Mouse (Mus musculus): ENCODE data around the gene Adrb1.
"Not testable (repeated sequence)": the region's sequence is repeated elsewhere in the genome, so short reads cannot be mapped to it uniquely, and the experiment has no call there.

Gene Adrb1

DNA sequence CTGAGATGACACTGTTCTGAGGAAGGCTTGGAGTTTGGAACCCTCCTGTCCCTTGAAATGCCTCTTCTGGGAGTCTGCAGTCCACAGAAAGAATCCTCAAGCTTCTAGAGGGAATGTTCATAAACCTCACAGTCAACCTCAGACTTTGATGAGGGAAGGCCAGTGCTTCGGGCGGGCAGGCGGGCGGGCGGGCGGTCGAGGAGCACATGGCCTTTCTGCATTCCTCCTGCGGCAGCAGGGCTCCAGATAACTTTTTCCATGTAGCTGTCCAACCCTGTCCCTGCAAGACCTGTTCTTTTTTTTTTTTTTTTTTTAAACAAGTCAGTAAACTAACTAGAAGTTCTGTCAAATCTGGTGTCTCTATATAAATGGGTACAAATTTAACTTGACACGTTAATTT is 24.6 kb downstream of the Adrb1 start:
- intact Hi-C loops (cut with DNase I) = no loop called here

DNA sequence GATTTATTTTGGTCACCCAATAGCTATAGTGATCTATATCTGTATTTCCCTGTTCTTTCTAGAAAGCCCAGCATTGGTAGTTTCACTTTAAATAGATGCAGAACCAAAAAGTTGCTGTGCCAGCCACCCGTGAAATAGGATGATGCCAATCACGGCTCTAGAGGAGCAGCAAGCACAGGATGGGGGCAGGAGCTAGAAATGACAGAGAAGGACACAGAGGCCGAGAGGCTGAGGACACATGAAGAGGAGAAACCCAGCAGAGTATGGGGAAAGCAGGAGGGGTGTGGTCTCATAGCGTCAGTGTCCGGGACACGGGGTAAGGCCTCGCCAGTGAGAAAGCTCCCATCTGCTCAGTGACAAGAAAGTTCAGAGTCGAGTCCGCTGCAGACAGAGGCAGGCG is 25.9 kb downstream of the Adrb1 start:
- intact Hi-C loops (cut with DNase I) = no loop called here

DNA sequence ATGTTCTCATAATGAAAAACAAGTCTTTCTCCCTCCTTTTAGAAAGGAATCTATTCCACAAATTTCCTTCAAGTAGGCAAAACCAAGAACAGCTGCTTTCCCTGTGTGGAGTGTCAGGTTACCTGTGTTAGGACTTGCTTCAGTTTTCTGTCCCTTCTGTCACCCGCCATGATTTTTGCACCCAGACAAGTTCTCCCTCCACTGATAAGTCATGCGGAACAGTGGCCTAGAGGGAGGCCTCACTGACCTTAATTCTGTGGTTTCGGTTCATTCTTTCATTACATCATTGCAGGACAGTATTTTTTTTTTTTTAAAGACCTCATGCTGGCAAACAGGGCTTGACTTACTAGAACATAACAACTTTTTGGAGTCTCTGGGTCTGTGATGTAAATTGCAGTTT is 27.3 kb downstream of the Adrb1 start:
- intact Hi-C loops (cut with DNase I) = no loop called here

DNA sequence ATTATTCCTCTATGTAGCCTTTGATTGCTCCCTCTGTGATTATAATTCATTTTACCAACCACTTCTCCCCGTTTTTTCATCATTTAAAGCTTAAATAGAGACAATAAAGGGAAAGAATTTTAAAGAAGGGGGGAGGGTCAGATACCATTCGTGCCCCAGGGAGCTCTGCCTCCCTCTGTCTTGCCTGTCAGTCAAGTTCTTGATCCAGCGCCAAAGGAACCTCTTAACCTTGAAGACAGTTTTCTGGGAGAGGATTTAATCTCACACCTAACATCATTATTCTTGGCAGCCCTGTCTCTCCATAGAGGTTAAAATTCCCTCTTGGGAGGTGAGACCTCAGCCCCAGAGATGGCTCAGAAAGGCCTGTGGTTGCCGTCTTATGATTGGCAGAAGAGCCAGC is 28.7 kb downstream of the Adrb1 start:
- intact Hi-C loops (cut with DNase I) = no loop called here

DNA sequence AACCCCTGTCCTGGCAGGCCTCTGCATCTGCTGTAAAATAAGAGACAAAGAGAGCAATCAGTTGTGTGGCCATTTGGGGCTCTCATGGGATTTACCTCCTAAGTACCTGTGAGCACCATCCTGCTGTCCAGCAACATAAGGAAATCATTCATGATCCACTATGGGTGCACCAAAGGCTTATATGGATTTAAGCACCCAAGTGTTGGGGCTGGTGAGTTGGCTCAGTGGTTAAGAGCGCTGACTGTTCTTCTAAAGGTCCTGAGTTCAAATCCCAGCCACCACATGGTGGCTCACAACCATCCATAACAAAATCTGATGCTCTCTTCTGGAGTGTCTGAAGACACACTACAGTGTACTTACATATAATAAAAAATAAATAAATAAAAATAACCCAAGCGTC is 32.5 kb downstream of the Adrb1 start:
- intact Hi-C loops (cut with DNase I) = not testable (repeated sequence)

DNA sequence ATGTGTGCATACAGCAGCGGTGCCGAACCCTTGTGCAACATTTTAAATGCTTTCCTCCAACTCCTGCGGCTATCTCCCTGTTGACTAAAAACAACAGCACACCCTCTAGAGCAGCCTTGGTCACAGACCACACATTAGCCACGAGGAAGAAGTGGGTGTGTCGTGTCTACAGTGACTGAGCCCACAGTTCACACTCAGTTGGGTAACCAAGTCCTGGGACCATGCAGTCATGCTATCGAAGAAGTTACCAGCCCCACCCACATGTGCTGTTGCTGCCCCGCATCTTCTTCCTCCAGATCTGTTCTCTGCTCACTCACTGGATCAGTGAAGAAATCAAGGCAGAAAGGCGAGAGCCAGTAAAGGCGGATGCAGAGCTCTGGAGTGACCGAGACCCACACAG is 34.4 kb downstream of the Adrb1 start:
- intact Hi-C loops (cut with DNase I) = no loop called here

DNA sequence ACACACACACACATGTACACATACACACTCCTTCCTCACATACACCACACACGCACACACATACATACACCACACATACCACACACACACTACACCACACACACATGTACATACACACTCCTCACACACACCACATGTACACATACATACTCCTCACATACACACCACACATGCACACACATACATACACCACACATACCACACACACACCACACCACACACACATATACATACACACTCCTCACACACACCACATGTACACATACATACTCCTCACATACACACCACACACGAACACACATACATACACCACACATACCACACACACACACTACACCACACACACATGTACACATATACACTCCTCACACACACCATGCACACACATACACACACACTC is 36.3 kb downstream of the Adrb1 start:
- intact Hi-C loops (cut with DNase I) = no loop called here

DNA sequence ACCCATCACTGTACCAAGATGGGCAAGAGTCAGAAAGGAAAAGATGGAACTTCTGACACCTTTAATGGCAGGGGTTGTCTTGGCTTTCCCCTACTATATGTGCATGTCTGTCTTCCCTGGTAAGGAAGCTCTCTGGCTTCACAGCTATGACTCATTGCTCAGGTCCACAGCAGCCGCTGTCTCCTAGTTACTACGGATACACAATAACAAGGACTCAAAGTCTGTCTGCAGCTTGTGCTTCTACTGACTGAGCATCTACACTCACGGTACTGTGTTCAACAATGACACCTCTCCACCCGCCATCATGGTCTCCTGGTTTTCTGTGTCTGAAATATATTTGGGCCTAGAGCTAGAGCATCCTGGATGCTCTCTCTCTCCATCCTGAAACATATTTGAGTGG is 37.7 kb downstream of the Adrb1 start:
- intact Hi-C loops (cut with DNase I) = no loop called here

DNA sequence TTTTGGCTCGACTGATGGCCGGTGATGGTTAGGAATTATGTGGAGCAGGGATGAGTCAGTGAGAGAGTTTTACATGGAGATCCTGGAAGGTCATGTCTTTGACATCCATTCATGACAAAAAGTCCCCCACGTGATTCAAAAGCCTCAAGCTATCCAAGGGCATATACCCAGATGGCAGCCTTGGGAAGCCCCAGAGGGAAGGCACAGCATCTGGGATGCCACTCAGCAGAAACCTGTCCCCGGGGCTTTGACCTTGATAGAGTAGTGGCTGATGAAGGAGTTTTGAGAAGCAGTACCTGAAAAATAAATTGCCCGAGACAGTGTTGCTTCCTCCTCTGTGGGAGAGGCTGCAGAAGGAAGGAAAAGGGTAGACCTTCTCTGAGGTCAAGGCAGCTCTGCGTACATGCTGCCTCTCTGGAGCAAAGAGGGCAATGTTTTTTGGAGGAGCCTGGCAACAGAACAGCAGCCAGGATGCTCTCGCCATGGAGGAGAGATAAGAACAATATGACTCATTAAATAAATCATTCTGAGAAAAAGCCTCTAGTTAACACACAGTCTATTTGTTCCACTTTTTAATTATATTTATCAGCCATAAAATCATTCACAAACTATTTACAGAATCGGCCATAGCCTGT is 38.4 kb downstream of the Adrb1 start:
- intact Hi-C loops (cut with DNase I) = no loop called here

DNA sequence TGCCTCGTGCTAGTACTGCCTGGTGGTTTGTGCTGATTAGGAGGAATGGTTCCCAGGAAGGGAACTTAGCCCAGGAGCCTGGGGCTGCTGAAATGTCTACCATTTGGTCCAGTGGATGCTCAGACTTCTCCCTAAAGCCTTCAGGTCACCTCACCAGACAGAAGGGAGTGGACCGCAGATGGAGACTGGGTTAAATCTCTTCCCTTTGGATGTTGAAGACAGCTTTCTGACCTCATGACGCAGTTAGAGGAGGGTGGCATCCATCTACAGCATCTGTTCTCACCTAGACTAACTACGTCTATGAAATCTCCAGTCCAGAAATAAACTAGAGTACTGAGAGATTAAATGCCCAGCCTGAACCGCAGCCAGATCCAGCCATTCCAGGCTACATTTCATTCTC is 39.1 kb downstream of the Adrb1 start:
- intact Hi-C loops (cut with DNase I) = no loop called here

DNA sequence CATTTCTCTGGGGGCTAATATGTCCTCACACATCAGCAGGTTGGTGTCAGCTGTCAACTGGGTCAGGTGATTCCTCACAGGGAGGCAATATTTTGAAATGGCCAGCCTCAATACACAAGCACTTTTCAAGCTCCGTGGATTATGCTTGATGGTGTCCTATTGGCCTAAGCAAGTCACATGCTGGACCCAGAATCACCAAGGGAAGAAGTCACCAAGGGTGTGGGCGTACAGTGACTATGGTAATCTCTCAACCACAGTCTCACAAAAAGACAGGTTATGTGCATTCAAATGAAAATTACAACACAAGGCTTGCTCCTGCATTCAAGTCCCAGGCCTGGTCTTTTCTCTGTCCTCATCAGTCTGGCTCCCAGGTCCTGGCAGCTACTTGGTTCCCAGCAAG is 39.7 kb downstream of the Adrb1 start:
- intact Hi-C loops (cut with DNase I) = no loop called here

DNA sequence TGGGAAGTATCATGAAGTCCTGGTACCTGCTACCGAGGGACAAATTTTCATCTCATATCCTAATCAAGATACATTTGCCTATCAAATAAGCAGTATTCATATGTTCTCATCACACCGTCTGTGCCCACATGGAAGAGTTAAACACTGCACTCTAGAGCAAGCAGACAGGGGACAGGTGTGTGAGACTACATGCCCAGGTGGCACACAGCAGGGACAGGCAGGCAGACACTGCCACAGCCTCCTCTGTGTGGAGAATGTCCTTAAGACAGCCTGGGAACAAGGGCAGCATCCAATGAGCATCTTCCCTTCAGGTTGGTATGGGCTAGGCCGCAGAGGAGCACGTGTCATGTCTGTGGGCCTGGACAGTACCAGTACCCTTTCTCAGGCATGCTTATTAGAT is 40.7 kb downstream of the Adrb1 start:
- intact Hi-C loops (cut with DNase I) = no loop called here

DNA sequence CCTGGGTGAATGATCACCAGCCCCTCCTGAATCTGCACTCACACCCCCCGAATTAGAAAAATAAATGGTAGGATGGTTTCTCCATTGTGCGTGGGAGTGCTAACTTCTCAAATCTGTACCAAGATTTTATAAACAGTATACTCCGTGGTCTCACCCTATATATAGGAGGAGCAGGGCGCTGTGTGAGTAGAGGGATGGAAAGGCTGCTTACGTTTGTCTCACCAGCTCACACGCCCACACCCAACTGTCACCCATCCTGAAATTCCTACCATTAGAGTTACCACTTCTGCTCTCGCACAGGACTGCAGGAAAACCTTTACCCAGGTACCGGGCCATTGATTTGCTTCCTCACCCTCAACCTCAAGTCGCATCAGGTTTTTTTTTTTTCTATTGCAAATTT is 47.0 kb downstream of the Adrb1 start:
- intact Hi-C loops (cut with DNase I) = no loop called here

DNA sequence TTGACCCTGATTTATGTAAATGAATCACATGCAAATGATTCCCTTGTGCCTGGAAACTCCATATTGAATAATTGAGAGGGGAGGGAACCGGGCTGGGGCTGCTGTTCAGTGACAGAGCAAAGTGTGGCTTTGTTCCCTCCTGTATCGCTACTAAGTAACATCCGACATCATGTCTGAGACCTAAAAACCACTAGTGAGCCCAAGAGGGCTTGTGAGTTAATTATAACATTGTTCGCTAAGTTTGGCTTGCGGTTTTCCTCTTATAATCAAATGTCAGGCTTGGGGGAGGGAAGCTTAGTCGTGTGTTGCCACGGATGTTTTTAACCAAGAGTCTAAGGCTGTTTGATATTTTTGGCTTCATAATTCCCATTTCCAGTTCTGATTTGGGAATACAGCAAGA is 50.2 kb downstream of the Adrb1 start:
- intact Hi-C loops (cut with DNase I) = loop anchor here (5.0 kb wide), 1 partner anchor 40 kb away; no protein-coding TSS in a partner anchor

DNA sequence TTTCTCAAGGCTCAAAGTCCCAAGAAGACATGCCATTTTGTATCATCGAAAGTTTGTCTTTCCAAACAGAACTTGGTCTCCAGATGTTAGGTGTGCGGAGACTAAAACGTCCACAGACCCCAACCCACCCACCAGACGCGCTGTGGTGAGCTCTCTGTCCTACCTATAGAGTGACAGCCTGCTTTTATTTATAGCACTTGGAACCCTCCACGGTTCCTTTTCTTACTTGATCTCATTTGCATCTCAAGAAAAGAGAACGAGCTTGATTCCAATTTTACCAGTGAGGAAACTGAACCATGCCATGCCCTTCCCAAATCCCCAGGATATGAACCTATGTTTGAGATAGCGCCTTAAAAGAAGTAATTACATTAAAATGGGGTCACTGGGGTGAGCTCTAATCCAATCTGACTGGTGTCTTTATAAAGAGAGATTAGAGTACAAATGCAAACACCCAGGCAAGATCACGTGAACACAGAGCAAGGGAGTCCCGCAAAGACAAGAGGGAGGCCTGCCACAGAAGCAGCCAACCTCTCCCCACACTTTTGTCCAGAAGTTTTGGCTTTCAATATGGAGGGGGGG is 51.5 kb downstream of the Adrb1 start:
- intact Hi-C loops (cut with DNase I) = loop anchor here (5.0 kb wide), 1 partner anchor 41 kb away; no protein-coding TSS in a partner anchor

DNA sequence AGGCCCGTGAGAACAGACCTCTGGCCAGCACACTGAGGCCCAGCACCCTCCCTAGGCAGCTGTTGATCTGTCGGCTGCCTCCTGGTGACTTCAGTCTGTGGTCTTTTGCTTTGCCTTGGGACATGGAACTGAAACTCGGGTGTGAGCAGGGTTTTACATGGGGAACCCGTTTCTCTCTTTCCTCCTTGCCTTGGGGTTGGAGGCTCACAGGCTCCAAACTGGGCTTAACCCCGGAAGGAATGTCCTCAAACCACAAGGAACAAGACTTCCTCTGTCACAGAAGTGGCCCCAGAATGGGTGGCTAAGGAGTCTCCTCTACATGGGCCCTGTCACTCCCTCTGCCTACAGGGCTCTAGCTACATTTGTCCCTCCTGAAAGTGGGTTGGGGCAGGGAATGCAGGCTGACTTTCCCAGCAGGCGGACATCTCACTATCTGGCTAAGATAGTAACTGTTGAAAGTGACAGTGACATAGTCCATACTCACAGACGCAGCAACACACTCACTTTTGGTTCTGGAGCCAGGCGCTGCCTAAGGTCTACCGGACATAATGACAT is 52.5 kb downstream of the Adrb1 start:
- intact Hi-C loops (cut with DNase I) = loop anchor here (5.0 kb wide), 1 partner anchor 42 kb away; no protein-coding TSS in a partner anchor

DNA sequence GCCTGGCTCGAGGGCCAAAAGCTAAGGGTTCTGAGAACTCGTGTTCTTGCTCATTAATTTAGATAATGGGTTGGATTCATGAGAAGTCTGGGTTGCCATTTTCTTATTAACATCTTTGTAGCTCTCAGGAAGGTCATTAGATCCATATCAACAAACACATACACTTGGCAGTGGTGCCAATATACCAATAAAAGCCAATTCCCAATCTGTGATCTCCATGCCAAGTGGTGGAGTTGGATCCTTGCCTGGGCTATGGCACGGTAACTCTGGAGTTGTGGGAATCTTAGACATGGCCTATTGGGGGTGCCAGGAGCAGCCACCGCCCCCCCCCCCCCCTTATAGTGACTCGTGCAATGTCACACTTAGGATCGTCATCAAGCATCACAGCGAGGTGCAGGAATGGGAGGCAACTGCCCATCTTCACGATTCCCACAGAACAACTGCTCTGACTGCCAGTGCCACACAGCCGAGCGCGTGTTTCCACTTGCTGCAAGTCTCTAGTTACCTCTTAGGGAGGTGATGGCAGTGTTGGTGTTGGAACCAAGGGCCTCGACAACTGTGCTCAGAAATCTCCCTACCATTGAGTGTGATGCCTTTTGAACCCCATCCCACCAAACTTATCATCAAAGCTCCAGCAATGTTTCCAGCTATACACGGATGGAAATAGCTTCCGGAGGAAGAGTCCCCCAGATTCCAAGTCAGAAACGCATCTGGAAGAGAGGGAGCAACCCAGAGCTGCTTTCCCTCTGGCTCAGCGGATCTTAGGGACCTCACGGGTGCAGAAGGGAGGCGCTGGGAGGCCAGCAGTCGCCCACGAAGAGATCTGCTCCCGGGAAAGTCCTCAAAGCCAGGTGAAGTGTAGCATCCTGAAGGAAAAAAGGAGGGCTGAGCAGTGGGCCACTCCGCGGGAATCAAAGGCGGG is 53.2 kb downstream of the Adrb1 start:
- intact Hi-C loops (cut with DNase I) = loop anchor here (5.0 kb wide), 3 partner anchors 43 to 353 kb away; no protein-coding TSS in a partner anchor

DNA sequence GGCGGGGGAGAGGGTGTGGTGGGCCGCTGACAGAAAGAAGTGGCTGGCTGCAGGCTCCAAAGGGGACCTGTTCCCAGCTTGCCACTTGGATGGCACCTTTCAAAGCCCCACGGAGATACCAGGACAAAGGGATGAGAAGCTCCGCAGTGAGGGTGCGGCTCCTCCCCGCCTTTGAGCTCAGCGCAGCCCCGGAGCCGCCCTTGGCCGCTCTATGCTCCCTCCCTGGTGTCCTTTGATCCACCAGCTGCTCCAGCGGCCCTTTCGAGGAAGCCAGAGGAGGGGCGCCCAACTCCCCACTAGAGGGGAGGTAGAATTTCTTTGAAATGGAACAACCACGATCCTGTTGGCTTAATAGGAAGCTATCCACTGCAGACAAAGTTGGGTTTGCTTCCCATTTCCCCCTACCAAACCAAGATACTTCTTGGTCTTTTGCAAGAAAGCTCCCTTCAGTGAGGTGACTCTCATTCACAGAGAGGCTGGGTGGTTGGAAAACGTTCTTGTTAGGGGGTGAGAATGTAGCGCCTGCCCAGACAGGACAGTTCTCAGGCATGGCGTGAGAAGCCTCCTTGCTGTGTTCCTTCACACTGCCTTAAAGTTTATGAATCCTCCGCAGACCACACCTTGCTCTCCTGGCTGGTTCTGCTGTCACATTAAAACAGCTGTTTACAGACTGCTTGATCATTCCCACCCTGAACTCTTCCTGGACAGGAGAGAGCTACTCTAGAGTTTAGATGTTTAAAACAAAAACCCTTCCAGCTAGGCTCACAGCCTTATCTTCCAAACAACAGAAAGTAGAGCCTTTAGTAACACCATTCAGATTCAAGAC is 54.1 kb downstream of the Adrb1 start:
- intact Hi-C loops (cut with DNase I) = loop anchor here (5.0 kb wide), 2 partner anchors 209 to 354 kb away; no protein-coding TSS in a partner anchor

DNA sequence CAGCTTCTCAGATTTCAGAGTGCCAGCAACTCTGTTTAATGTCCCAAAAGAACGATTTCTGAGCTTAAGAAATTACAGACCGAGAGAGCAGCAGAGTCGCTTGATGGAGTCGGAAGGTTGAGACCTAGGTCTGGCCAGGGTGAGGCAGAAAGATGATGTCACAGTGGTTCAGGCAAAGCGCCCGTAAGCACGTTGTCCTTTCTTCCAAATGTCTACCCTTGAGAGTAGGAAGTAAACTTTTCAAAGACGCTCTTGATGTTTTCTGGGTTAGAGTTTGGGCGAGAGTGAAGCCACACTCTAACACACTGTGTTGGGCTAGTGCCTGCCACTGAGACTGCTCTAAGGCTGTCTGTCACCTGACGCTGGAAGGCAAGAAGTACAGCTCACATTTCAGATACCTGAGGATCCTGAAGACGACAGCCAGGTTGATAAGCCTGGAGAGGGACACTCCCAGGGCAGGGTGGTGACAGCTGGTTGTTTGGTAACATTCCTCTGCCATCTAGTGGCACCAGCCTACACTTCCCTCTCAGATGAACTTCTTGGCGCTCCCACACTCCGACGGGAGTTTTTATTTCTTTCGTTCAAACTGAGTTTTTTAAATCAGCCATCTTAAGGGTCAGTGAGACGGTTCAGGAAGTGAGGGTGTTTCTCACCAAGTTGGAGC is 54.9 kb downstream of the Adrb1 start:
- intact Hi-C loops (cut with DNase I) = loop anchor here (5.0 kb wide), 2 partner anchors 210 to 355 kb away; no protein-coding TSS in a partner anchor

DNA sequence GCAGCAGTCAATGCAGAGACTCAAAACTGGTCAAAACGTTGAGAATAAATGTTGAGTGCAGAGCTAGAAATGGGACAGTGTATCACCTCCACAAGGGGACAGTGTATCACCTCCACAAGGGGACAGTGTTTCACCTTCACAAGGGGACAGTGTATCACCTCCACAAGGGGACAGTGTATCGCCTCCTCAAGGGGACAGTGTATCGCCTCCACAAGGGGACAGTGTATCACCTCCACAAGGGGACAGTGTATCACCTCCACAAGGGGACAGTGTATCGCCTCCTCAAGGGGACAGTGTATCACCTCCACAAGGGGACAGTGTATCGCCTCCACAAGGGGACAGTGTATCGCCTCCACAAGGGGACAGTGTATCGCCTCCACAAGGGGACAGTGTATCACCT is 56.5 kb downstream of the Adrb1 start:
- intact Hi-C loops (cut with DNase I) = loop anchor here (5.0 kb wide), 2 partner anchors 211 to 356 kb away; no protein-coding TSS in a partner anchor

Measured in adrenal gland (tissue).